Mouse (Mus musculus): ENCODE measurements at regions not wholly inside any gene's neighbourhood (a gene's known extent, or its start where the extent isn't known, plus 50 kb on each side); places are given as distances from the start of the nearest gene placed in this dataset.

DNA sequence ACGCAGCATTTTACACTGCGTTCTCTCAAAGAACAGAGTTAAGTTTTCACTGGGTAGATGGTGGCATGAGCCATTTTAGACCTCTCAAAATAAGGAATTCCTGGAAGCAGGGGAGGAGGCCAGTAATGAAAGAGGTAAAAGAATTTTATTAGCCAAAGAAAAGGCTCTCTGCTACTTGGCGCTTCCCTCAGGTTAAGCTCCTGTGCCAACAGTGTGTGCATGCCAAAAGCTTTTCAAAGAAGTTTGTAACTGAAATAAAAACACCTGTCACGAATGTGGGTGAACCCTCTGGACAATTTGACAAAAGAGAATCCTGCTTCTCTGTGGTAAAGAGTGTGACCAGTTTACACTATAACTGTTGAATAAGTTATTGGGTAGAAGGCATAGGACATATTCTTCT lies 195.6 kb downstream of the Col12a1 start:
- TF ChIP-seq CTCF (IDR thresholded peaks at IDR 0.05; ENCODE audit: low read depth), result no peak
- TF ChIP-seq EP300 (IDR thresholded peaks at IDR 0.05; ENCODE audit: low read depth), result no peak

Measured in heart, postnatal 0 days (tissue).